25 mouse cellular contexts compared by ENCODE assay signal in the genomic region with DNA sequence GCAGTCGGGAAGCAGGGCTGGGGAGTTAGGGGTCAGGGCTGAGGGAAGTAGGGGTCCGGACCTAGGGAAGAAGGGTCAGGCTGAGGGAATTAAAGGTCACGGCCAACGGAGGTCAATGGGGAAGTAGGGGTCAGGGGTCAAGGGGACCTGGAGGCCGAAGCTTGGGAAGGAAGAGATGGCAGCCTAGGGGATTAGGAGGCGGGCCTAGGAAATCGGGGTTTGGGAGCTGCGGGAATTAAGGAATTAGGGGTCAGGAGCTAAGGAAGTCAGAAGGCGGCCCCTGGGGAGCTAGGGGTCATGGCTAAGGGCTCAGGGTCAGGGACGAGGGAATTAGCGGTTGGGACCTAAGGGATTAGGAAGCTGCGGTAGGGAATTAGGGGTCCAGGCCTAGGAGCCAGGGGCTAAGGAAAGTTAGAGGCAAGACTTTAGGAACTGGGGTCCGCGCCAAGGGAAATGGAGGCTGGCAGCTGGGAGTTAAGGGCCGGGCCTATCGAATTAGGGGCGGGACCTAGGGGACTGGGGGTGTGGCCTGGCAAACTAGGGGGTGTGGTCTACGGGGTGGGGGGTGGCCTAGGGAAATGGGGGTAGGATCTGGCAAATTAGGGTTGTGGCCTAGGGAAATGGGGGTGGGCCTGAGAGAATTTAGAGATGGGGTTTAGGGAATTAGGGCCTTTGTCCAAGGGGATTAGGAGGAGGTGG. TPM values are rescaled to one million over a fixed set of nuclear protein-coding genes. Genes with fewer than 3 reads are reported as not detected.
DNase-seq lines count a peak whose midpoint lies in the region; ATAC-seq lines count a peak whose summit lies in the region.
"Had no signal": no experiment of that assay in that cellular context is flagged by ENCODE, and none has a peak within 500 bp of the region (broad histone marks: within the 10 kb centered on the region; RNA-seq: fewer than 3 reads in every experiment).

No protein-coding gene starts in this region.

- 0 out of 2 replicates have a peak overlapping the region, but pooled peaks have one; percentile 8 for H3K4me3 ChIP-seq in heart, embryonic 10.5 days
- H3K4me3 ChIP-seq: embryonic facial prominence, embryonic 12.5 days; heart, adult 2 months; hindbrain, embryonic 12.5 days; limb, embryonic 12.5 days; liver, embryonic 13.5 days; midbrain, embryonic 10.5 days; neural tube, embryonic 12.5 days had no signal

- no peak overlapping the region for H3K27ac ChIP-seq in heart, embryonic 10.5 days
- H3K27ac ChIP-seq: embryonic facial prominence, embryonic 12.5 days; heart, adult 2 months; hindbrain, embryonic 12.5 days; limb, embryonic 12.5 days; liver, embryonic 13.5 days; macrophage; midbrain, embryonic 10.5 days; neural tube, embryonic 12.5 days had no signal

- no peaks in the 10 kb centered on the region for H3K36me3 ChIP-seq in heart, embryonic 10.5 days
- H3K36me3 ChIP-seq: embryonic facial prominence, embryonic 12.5 days; hindbrain, embryonic 12.5 days; limb, embryonic 12.5 days; liver, embryonic 13.5 days; midbrain, embryonic 10.5 days; neural tube, embryonic 12.5 days had no signal

- no peaks in the 10 kb centered on the region for H3K9me3 ChIP-seq in heart, embryonic 10.5 days
- H3K9me3 ChIP-seq: embryonic facial prominence, embryonic 12.5 days; limb, embryonic 12.5 days; liver, embryonic 13.5 days; neural tube, embryonic 12.5 days had no signal

- peak; percentile 9; the same call in 1 of the 2 replicates for ATAC-seq in neutrophil, adult 5-6 weeks (ENCODE audit: extremely low read depth, insufficient number of reproducible peaks, low FRiP score, poor library complexity, severe bottlenecking)
- ATAC-seq: activated CD4-positive, CD25-positive, alpha-beta regulatory T cell, adult 4 months; forebrain, embryonic 14.5 days had no signal

- no peaks in the 10 kb centered on the region for H3K27me3 ChIP-seq in heart, embryonic 10.5 days (ENCODE audit: insufficient read depth, poor library complexity, severe bottlenecking)
- H3K27me3 ChIP-seq: CH12.LX; embryonic facial prominence, embryonic 12.5 days; hindbrain, embryonic 12.5 days; limb, embryonic 12.5 days; liver, embryonic 13.5 days; neural tube, embryonic 12.5 days had no signal

- WGBS in heart, embryonic 10.5 days, result 60% methylated on average over 18 of the region's 18 CpGs

- 0 out of 2 replicates have a peak, but pooled peaks cover 4% of the 10 kb centered on the region for H3K4me1 ChIP-seq in heart, embryonic 10.5 days
- H3K4me1 ChIP-seq: embryonic facial prominence, embryonic 12.5 days; hindbrain, embryonic 12.5 days; liver, embryonic 13.5 days; midbrain, embryonic 10.5 days; neural tube, embryonic 12.5 days had no signal

- DNase-seq in heart, embryonic 10.5 days (ENCODE audit: low spot score), result no peak
- no peak for DNase-seq in heart, adult 11 months
- DNase-seq in kidney, postnatal 25 days, result peak; percentile 20 to 53
- DNase-seq in kidney, postnatal 4 days, result no peak
- peak; percentile 39 for DNase-seq in ES-CJ7 (ENCODE audit: low read depth, low spot score)
- no peak for DNase-seq in embryo, embryonic 10 days (ENCODE audit: low spot score)
- no peak for DNase-seq in embryo, embryonic 9.5 days (ENCODE audit: extremely low spot score)
- DNase-seq: adrenal gland, postnatal 10 days; cerebellum, adult 2 months; gastrocnemius, postnatal 14 days; heart, adult 2 months; heart, postnatal 10 days; liver, embryonic 13.5 days had no signal

RNA-seq across cellular contexts. Expression of a gene that starts 0.9 kb away (rescaled TPM):
- 0.23 and 0.30 TPM in 2 replicates for polyA plus RNA-seq in heart, embryonic 10.5 days (2016; fragmentation: Nextera tagmentation; extraction: Ambion mirVana)
- not detected in 2 replicates for total RNA-seq in neutrophil, adult 5-6 weeks (2017)
- total RNA-seq: CH12.LX; gastrocnemius, postnatal 14 days; heart, adult 2 months had no signal
- polyA plus RNA-seq: activated CD4-positive, CD25-positive, alpha-beta regulatory T cell, adult 4 months; forebrain, embryonic 14.5 days; heart, adult 2 months; hindbrain, embryonic 12.5 days; lung, embryonic 16.5 days; macrophage; neural tube, embryonic 12.5 days; small intestine, adult 2 months had no signal

RNA-seq across cellular contexts. Expression of a gene that starts 43.6 kb away (rescaled TPM):
- polyA plus RNA-seq in heart, embryonic 10.5 days (2016; fragmentation: Nextera tagmentation; extraction: Ambion mirVana), result 15.8 and 27.4 TPM in 2 replicates
- total RNA-seq in neutrophil, adult 5-6 weeks (2017), result 6.0 and 10.0 TPM in 2 replicates

Comparison
In these comparisons a context has a peak if more than half of its experiments do, and no peak if none do; other contexts are left out.
1. DNase-seq: peak in kidney, postnatal 25 days (2 of 2) and ES-CJ7 (single experiment); none in heart, embryonic 10.5 days (single experiment), heart, adult 11 months (single experiment), kidney, postnatal 4 days (0 of 2), embryo, embryonic 10 days (single experiment) and embryo, embryonic 9.5 days (single experiment).